Mouse (Mus musculus): ENCODE results near the gene Atp1a4.

DNA sequence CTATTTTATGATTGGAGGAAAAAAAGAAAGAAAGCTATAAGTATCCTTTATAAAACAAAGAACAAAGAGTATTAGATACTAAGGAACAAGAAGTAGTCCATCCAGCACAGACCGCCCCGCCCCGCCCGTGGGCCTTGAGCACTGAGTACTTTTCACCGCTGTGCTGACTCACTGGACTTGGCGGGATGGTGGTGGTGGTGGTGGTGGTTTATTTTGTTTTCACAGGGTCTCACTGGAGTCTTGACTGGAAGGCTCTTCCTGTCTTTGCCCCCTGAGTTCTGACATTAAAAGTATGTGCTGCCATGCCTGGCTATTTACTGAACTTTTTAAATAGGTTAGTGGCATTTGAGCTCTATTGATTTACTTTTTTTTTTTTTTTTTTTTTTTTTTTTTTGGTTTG lies 75.2 kb downstream of the Atp1a4 start:
- TF ChIP-seq CTCF (IDR thresholded peaks at IDR 0.05; ENCODE audit: control insufficient read depth, insufficient read depth, insufficient replicate concordance, low read depth, low read length), result no peak
- TF ChIP-seq POLR2A (IDR thresholded peaks at IDR 0.05; ENCODE audit: control insufficient read depth, low read depth, low read length), result no peak

Measured in testis, adult 2 months (tissue).